Mouse (Mus musculus): ENCODE measurements at regions not wholly inside any gene's neighbourhood (a gene's known extent, or its start where the extent isn't known, plus 50 kb on each side); places are given as distances from the start of the nearest gene placed in this dataset.

- H3K4me3 ChIP-seq: no peak overlapping the region
- no peaks in the 10 kb centered on the region for H3K9me3 ChIP-seq (replicated peaks)
- WGBS: 41% methylated on average over 4 of the region's 4 CpGs
- H3K4me1 ChIP-seq: no peaks in the 10 kb centered on the region
- H3K27ac ChIP-seq: no peak overlapping the region
- no peaks in the 10 kb centered on the region for H3K36me3 ChIP-seq (ENCODE audit: poor library complexity, severe bottlenecking)
- H3K4me2 ChIP-seq: no peak overlapping the region
- H3K9ac ChIP-seq: no peak overlapping the region
- H3K27me3 ChIP-seq: no peaks in the 10 kb centered on the region
- ATAC-seq: no peak
Observed at GRCm38 (mm10) chr14:46706462-46706861, 53.9 kb upstream of the Cdkn3 start.

GRCm38 (mm10) chr14:46704316-46704751 lies 56.0 kb upstream of the Cdkn3 start:
- no peak for ATAC-seq
- Histone ChIP-seq H3K27ac (no peak overlapping the region), H3K4me2 (no peak overlapping the region), H3K4me3 (no peak overlapping the region), H3K36me3 (ENCODE audit: poor library complexity, severe bottlenecking) (no peaks in the 10 kb centered on the region), H3K27me3 (no peaks in the 10 kb centered on the region), H3K9me3 (replicated peaks) (no peaks in the 10 kb centered on the region), H3K4me1 (no peaks in the 10 kb centered on the region), H3K9ac (no peak overlapping the region)
- WGBS: 86% methylated on average over 9 of the region's 9 CpGs

- H3K4me2 ChIP-seq: no peak overlapping the region
- no peaks in the 10 kb centered on the region for H3K4me1 ChIP-seq
- H3K9ac ChIP-seq: no peak overlapping the region
- no peak overlapping the region for H3K4me3 ChIP-seq
- 0 out of 2 replicates have a peak, but pooled peaks have one; percentile 8 for ATAC-seq
- no peak overlapping the region for H3K27ac ChIP-seq
- no peaks in the 10 kb centered on the region for H3K27me3 ChIP-seq
- 32% methylated on average over 17 of the region's 17 CpGs for WGBS
- H3K9me3 ChIP-seq (replicated peaks): no peaks in the 10 kb centered on the region
- no peaks in the 10 kb centered on the region for H3K36me3 ChIP-seq (ENCODE audit: poor library complexity, severe bottlenecking)
Observed at GRCm38 (mm10) chr14:46702669-46703435, 57.5 kb upstream of the Cdkn3 start.

- H3K4me3 ChIP-seq: no peak overlapping the region
- WGBS: 96% methylated on average over 7 of the region's 7 CpGs
- no peak overlapping the region for H3K9ac ChIP-seq
- no peak overlapping the region for H3K27ac ChIP-seq
- H3K36me3 ChIP-seq (ENCODE audit: poor library complexity, severe bottlenecking): no peaks in the 10 kb centered on the region
- no peak overlapping the region for H3K4me2 ChIP-seq
- no peaks in the 10 kb centered on the region for H3K9me3 ChIP-seq (replicated peaks)
- H3K27me3 ChIP-seq: no peaks in the 10 kb centered on the region
- ATAC-seq: no peak
- H3K4me1 ChIP-seq: peaks cover 7% of the 10 kb centered on the region
Observed at GRCm38 (mm10) chr14:46692571-46692970, 67.8 kb upstream of the Cdkn3 start.

GRCm38 (mm10) chr14:46692067-46692466 lies 68.3 kb upstream of the Cdkn3 start:
- 88% methylated on average over 2 of the region's 2 CpGs for whole genome bisulfite sequencing
- no peak for ATAC-seq

GRCm38 (mm10) chr14:46682728-46683127 lies 77.6 kb upstream of the Cdkn3 start:
- Histone ChIP-seq H3K36me3 (ENCODE audit: poor library complexity, severe bottlenecking) (no peaks in the 10 kb centered on the region), H3K4me3 (no peak overlapping the region), H3K9me3 (replicated peaks) (no peaks in the 10 kb centered on the region), H3K27me3 (no peaks in the 10 kb centered on the region), H3K4me1 (no peaks in the 10 kb centered on the region), H3K4me2 (no peak overlapping the region), H3K27ac (no peak overlapping the region), H3K9ac (no peak overlapping the region)
- no peak for ATAC-seq
- 85% methylated on average over 6 of the region's 6 CpGs for WGBS

More at GRCm38 (mm10) chr14:46692067-46692466, 68.3 kb upstream of the Cdkn3 start:
- no peak overlapping the region for H3K4me2 ChIP-seq
- H3K9ac ChIP-seq: no peak overlapping the region
- no peak overlapping the region for H3K4me3 ChIP-seq
- no peaks in the 10 kb centered on the region for H3K9me3 ChIP-seq (replicated peaks)
- no peak overlapping the region for H3K27ac ChIP-seq
- peaks cover 7% of the 10 kb centered on the region for H3K4me1 ChIP-seq
- no peaks in the 10 kb centered on the region for H3K36me3 ChIP-seq (ENCODE audit: poor library complexity, severe bottlenecking)
- H3K27me3 ChIP-seq: no peaks in the 10 kb centered on the region

GRCm38 (mm10) chr14:46678935-46679334 lies 81.4 kb upstream of the Cdkn3 start:
- Histone ChIP-seq H3K9me3 (replicated peaks) (no peaks in the 10 kb centered on the region), H3K4me1 (no peaks in the 10 kb centered on the region), H3K4me2 (no peak overlapping the region), H3K9ac (no peak overlapping the region), H3K27me3 (no peaks in the 10 kb centered on the region), H3K27ac (no peak overlapping the region), H3K36me3 (ENCODE audit: poor library complexity, severe bottlenecking) (no peaks in the 10 kb centered on the region), H3K4me3 (no peak overlapping the region)
- 87% methylated on average over 4 of the region's 4 CpGs for WGBS
- ATAC-seq: no peak

- Histone ChIP-seq H3K36me3 (ENCODE audit: poor library complexity, severe bottlenecking) (no peaks in the 10 kb centered on the region), H3K9me3 (replicated peaks) (peaks cover 5% of the 10 kb centered on the region; the same call in 1 of the 2 replicates), H3K27me3 (no peaks in the 10 kb centered on the region), H3K9ac (no peak overlapping the region), H3K4me2 (no peak overlapping the region), H3K27ac (no peak overlapping the region), H3K4me1 (no peaks in the 10 kb centered on the region), H3K4me3 (no peak overlapping the region)
- ATAC-seq: no peak
- 85% methylated on average over 9 of the region's 9 CpGs for WGBS
Observed at GRCm38 (mm10) chr14:46671482-46672225, 88.7 kb upstream of the Cdkn3 start.

GRCm38 (mm10) chr14:46671062-46671461 lies 89.3 kb upstream of the Cdkn3 start:
- no peaks in the 10 kb centered on the region for H3K36me3 ChIP-seq (ENCODE audit: poor library complexity, severe bottlenecking)
- WGBS: 87% methylated on average over 2 of the region's 2 CpGs
- no peak for ATAC-seq
- H3K4me1 ChIP-seq: no peaks in the 10 kb centered on the region
- peaks cover 5% of the 10 kb centered on the region; the same call in 1 of the 2 replicates for H3K9me3 ChIP-seq (replicated peaks)
- no peak overlapping the region for H3K4me2 ChIP-seq
- H3K27ac ChIP-seq: no peak overlapping the region
- H3K27me3 ChIP-seq: no peaks in the 10 kb centered on the region
- no peak overlapping the region for H3K4me3 ChIP-seq
- no peak overlapping the region for H3K9ac ChIP-seq

- Histone ChIP-seq H3K27me3 (no peaks in the 10 kb centered on the region), H3K36me3 (ENCODE audit: poor library complexity, severe bottlenecking) (no peaks in the 10 kb centered on the region), H3K4me1 (no peaks in the 10 kb centered on the region), H3K9ac (no peak overlapping the region), H3K27ac (no peak overlapping the region), H3K4me3 (no peak overlapping the region), H3K4me2 (no peak overlapping the region), H3K9me3 (replicated peaks) (peaks cover 5% of the 10 kb centered on the region; the same call in 1 of the 2 replicates)
- WGBS: 69% methylated on average over 20 of the region's 20 CpGs
- no peak for ATAC-seq
Observed at GRCm38 (mm10) chr14:46670221-46671046, 89.9 kb upstream of the Cdkn3 start.

- Histone ChIP-seq H3K27ac (no peak overlapping the region), H3K9ac (no peak overlapping the region), H3K9me3 (replicated peaks) (peaks cover 5% of the 10 kb centered on the region; the same call in 1 of the 2 replicates), H3K4me1 (no peaks in the 10 kb centered on the region), H3K27me3 (peaks cover 5% of the 10 kb centered on the region; the same call in 1 of the 2 replicates), H3K4me2 (no peak overlapping the region), H3K4me3 (no peak overlapping the region), H3K36me3 (ENCODE audit: poor library complexity, severe bottlenecking) (no peaks in the 10 kb centered on the region)
- WGBS: 91% methylated on average over 3 of the region's 3 CpGs
- ATAC-seq: no peak
Observed at GRCm38 (mm10) chr14:46668275-46668674, 92.1 kb upstream of the Cdkn3 start.

- no peak overlapping the region for H3K4me2 ChIP-seq
- peaks cover 9% of the 10 kb centered on the region for H3K4me1 ChIP-seq
- no peak for ATAC-seq
- peaks cover 26% of the 10 kb centered on the region for H3K27me3 ChIP-seq
- 64% methylated on average over 6 of the region's 6 CpGs for WGBS
- no peaks in the 10 kb centered on the region for H3K36me3 ChIP-seq (ENCODE audit: poor library complexity, severe bottlenecking)
- no peaks in the 10 kb centered on the region for H3K9me3 ChIP-seq (replicated peaks)
- H3K9ac ChIP-seq: no peak overlapping the region
- no peak overlapping the region for H3K4me3 ChIP-seq
- no peak overlapping the region for H3K27ac ChIP-seq
Observed at GRCm38 (mm10) chr14:46664305-46664704, 96.0 kb upstream of the Cdkn3 start.

Measured in forebrain, embryonic 13.5 days (tissue).